Mouse (Mus musculus) c-Kit-positive CD71-positive TER-119-negative erythroid progenitor cells, embryonic 14.5 days (primary cell): Measurements from ENCODE around the gene Zfp276.
A peak's percentile ranks its signal among the peaks of the same experiment; 100 is the strongest.
"Not testable (repeated sequence)": the region's sequence is repeated elsewhere in the genome, so short reads cannot be mapped to it uniquely, and the experiment has no call there.

Experiments
- DNase-seq: peaks from one replicate; pipeline ENCODE4 v3.0.0-alpha.2; 2013; ENCODE audit warnings: low read depth

The Zfp276 gene

GRCm38 (mm10) chr8:123244382-123244781 lies 9.6 kb upstream of the Zfp276 start:
- DNase-seq, result no peak

GRCm38 (mm10) chr8:123245543-123245942 lies 8.5 kb upstream of the Zfp276 start:
- no peak for DNase-seq

GRCm38 (mm10) chr8:123247748-123248147 lies 6.2 kb upstream of the Zfp276 start:
- no peak for DNase-seq

DNA sequence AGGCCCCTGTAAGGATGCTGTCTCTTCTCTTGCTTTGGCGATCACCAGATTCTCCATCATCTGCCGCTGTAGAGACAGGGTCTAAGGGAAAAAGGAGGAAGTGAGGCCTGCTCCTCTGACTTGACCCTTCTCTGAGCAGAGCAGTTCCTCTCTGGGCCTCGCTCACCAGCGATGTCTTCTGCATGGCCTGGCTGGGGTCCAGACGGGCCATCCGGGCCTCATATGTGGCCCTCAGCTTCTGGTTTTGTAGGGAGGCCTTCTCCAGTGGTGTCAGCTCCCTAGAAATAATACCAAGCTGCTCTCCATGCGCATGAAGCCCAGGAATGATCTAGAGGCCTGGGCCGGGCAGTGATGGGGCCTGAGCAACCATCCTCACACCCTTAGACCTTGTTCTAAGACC lies 5.4 kb upstream of the Zfp276 start:
- DNase-seq, result no peak

GRCm38 (mm10) chr8:123250940-123251339 lies 3.1 kb upstream of the Zfp276 start:
- DNase-seq, result no peak

DNA sequence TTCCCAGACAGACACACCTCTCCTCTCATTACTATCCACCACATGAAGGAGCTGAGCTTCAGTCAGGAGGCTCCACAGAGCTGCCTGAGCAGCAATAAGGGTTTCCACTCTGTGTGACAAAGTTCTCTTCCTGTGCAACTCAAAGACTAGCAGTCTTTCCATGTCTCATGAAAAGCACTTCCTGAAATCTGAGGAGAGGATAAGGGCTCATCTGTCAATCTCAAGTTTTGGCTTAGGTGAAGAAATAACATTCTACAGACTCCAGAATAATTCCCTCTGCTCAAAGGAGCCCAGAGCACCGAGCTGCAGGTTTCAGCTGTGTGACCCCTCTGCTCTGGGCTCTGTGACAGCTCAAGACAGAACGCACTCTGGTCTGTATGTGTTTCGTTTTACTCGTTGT lies 1.1 kb upstream of the Zfp276 start:
- DNase-seq, result no peak

DNA sequence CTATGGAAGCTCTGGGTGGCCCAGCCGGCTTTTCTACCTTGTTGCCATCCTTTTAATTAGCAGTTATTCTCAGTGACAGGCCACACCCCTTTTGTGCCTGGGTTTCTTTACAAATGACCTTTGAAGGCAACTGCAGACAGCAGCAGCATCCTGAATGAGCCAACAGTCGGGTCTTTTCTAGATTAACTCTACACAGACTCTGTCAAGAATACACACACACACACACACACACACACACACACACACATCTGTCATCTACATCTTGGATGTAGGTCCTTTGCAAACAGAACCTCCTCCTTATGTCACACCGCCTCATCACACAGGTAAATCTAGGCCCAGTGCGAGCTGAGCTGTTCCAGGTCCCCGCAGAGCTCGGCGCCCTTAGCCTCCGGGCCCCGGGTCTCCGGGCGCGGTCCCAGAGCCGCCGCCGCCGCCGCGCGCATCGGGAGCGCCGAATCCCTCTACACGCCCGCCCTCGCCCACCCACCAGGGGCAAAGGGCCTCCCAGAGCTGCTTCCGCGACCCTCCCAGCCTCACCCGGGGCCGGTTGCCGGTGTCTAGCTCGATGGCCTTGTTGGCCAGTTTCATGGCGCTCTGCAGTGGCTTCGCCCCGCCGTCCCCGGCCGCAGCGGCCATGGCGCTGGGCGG lies 420 bp upstream of the Zfp276 start:
- DNase-seq, result peak; percentile 31

- DNase-seq, result peak; percentile 28
These were observed 1.2 kb downstream of the Zfp276 start for GRCm38 (mm10) chr8:123255170-123255569.

DNA sequence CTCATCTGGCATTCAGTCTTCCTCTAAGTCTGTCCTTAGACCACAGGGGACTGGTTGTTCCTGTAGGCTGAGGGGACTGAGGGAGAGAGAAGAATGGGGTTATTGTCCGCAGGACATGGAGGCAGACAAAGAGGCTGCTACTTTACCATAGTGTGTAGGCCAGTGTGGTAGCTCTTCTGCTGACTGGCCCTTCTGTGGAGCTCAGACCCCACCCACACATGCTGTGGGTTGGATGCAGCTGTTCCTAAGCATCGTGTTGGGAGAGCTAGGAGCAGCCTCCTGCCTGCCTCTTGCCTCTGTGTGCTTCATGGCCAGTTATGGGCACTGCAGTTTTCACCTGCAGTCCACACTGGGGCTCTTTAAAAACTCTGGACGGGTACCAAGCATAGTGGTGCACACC lies 3.1 kb downstream of the Zfp276 start:
- DNase-seq, result no peak

- DNase-seq, result not testable (repeated sequence)
These were observed 3.6 kb downstream of the Zfp276 start for GRCm38 (mm10) chr8:123257593-123257992.

DNA sequence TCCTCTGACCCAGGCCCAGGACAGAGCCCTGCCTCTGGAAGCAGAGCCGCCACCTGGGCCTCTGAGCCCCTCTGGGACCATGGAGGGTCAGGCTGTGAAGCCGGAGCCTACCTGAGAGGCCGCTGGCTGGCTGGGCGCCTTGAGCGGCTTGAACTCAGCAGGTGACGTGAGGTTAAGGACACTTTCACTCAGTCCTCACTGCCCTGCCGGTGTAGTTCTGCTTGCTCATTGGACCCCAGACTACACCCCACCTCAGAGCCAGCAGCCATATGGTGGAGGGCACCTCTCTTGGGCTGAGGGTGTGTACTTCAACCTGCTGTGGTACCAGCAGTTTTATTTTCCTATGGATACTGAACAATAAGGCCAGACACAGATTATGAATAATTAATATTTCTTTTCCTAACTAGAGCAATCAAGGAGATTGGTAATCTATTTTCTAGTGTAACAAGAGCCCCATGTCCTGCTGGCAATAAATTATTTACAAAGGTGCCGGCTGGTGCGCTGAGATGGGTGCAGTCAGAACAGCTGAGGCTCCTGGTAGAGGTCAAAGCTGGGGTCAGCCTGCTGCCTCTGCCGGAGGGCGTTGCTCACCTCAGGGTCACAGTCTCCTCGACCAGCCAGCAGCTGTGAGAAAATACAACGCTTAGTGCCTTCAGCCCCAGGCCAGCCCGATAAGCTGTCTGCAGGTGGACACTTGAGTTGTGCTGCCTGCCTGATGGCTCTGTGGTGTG lies 14.1 kb downstream of the Zfp276 start:
- no peak for DNase-seq

- no peak for DNase-seq
These were observed 17.2 kb downstream of the Zfp276 start for GRCm38 (mm10) chr8:123271147-123271546.

DNA sequence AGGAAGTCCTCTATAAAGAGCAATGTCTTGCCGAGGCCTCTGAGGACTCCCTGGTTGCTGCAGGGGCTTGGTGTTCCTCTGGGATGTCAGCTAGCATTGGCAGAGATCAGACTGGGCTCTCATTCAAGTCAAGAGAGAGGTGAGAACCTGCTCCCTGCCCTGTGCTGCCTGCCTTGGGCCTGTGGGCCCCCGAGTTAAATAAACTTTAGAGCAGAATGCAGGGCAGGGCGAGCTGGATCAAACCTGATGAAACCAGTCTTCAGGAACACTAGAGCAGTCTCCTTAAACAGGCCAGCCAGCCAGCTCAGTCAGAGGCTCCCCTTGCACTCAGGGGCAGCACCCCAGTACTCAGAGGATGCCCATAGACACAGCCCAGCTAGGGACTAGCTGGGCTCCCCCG lies 17.9 kb downstream of the Zfp276 start:
- no peak for DNase-seq

GRCm38 (mm10) chr8:123274447-123274846 lies 20.5 kb downstream of the Zfp276 start:
- no peak for DNase-seq

GRCm38 (mm10) chr8:123275096-123275495 lies 21.1 kb downstream of the Zfp276 start:
- no peak for DNase-seq

- DNase-seq, result no peak
These were observed 24.4 kb downstream of the Zfp276 start for GRCm38 (mm10) chr8:123278445-123278844.

DNA sequence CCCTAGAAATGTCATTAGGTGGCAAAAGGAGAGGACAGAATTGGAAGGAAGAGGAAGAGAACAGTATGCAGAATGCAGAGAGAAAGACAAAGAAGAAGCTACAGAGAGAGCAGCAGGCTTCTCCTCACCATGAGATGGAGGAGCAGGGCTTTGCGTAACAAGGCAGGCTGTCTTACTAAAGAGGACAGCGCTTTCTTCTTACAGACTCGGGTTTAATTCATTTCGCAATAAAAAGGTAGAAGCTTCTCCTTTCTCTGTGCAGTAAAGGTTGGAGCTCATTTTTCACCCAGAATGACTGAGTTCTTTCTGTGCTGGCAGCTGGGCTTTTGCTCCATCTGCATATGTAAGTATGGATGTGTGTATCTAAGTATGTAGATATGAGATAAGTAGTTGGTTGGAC lies 25.8 kb downstream of the Zfp276 start:
- no peak for DNase-seq

GRCm38 (mm10) chr8:123280302-123281094 lies 26.5 kb downstream of the Zfp276 start:
- no peak for DNase-seq

- DNase-seq, result not testable (repeated sequence)
These were observed 29.0 kb downstream of the Zfp276 start for GRCm38 (mm10) chr8:123282994-123283393.

GRCm38 (mm10) chr8:123283991-123284390 lies 30.0 kb downstream of the Zfp276 start:
- no peak for DNase-seq

GRCm38 (mm10) chr8:123284493-123284892 lies 30.5 kb downstream of the Zfp276 start:
- DNase-seq, result no peak

DNA sequence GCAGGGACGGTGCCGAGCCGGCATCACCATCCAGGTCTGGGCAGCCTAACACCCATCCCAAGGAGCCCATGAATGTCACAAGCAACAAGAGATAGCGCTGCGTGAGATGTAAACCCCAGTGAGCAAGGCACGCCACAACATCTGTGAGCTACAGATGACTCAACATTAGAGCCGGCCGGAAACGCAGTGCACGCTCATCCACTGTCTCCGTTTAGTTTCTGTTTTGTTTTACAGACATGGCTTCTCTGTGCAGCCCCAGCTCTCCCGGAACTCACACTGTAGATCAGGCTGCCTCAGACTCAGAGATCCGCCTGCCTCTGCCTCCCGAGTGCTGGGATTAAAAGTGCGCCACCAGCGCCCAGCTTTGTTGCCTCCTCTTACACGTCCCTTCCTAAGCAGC lies 33.4 kb downstream of the Zfp276 start:
- DNase-seq, result no peak

DNA sequence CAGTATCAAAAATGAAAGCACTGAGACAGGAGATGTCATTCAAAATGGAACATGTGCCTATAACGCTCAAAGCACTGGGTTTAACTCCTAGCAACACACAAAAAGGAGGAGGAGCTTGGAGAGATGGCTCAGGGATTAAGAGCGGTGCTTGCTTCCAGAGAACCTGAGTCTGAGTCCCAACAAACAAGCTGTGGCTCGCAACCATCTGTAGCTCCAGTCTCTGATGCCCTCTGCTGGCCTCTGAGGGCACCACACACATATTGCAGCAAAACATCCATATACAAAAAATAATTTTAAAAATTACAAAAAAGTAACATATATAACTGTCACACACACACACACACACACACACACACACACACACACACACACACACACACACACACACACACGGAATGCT lies 36.2 kb downstream of the Zfp276 start:
- DNase-seq, result peak; percentile 23
